Mouse (Mus musculus) heart, adult 2 months (tissue): ENCODE results near the gene Cib4.

ENCODE experiments used
- CTCF ChIP-seq: fragments of 200-600 bp; IDR thresholded peaks from 2 replicates; pipeline ENCODE4 v1.8.1; 2022; ENCODE audit warnings: antibody characterized with exemption, mild to moderate bottlenecking, moderate library complexity
- EP300 ChIP-seq: fragments of 200-500 bp; IDR thresholded peaks from 2 replicates; pipeline ENCODE4 v1.6.1; 2011; ENCODE audit warnings: low read depth, low read length, control low read depth; ENCODE audit not compliant: insufficient read depth
- POLR2A ChIP-seq: fragments of 200-500 bp; IDR thresholded peaks from 2 replicates; pipeline ENCODE4 v1.6.1; 2011; ENCODE audit warnings: mild to moderate bottlenecking, low read depth, low read length, control low read depth; ENCODE audit not compliant: insufficient read depth

GRCm38 (mm10) chr5:30527129-30527528 lies 18.5 kb downstream of the Cib4 start:
- TF ChIP-seq CTCF (no peak), POLR2A (no peak), EP300 (no peak)
